Mouse (Mus musculus) embryonic facial prominence, embryonic 12.5 days (tissue): Measurements from ENCODE around the gene Cstf1. TPM values are rescaled to one million over a fixed set of nuclear protein-coding genes. Genes with fewer than 3 reads are reported as not detected.

Experiments used
- ATAC-seq: fragments of 200-750 bp; cut with Nextera tagmentation; 2 replicates; pipeline ENCODE4 v1.8.0; 2017; ENCODE audit not compliant: insufficient number of reproducible peaks, insufficient read depth, low FRiP score, low TSS enrichment
- H3K27ac ChIP-seq: fragments of 300-500 bp; sonication (generic); 2 replicates; pipeline ENCODE4 v1.5.1; 2016; ENCODE audit warnings: mild to moderate bottlenecking
- H3K27me3 ChIP-seq: fragments of 300-500 bp; sonication (generic); 2 replicates; pipeline ENCODE4 v1.6.1; 2016; ENCODE audit warnings: mild to moderate bottlenecking, moderate library complexity
- H3K36me3 ChIP-seq: fragments of 300-500 bp; sonication (generic); 2 replicates; pipeline ENCODE4 v1.6.1; 2016; ENCODE audit warnings: mild to moderate bottlenecking
- H3K4me1 ChIP-seq: fragments of 300-500 bp; sonication (generic); 2 replicates; pipeline ENCODE4 v1.6.1; 2016
- H3K4me2 ChIP-seq: fragments of 300-500 bp; sonication (generic); replicated peaks from 2 replicates; pipeline ENCODE4 v1.6.1; 2016; ENCODE audit warnings: mild to moderate bottlenecking, moderate library complexity
- H3K4me3 ChIP-seq: fragments of 300-500 bp; sonication (generic); 2 replicates; pipeline ENCODE4 v1.5.1; 2016; ENCODE audit warnings: mild to moderate bottlenecking
- H3K9ac ChIP-seq: fragments of 300-500 bp; sonication (generic); 2 replicates; pipeline ENCODE4 v1.6.1; 2016; ENCODE audit warnings: mild to moderate bottlenecking, moderate library complexity
- H3K9me3 ChIP-seq: fragments of 300-500 bp; sonication (generic); 2 replicates; pipeline ENCODE4 v1.6.1; 2016; ENCODE audit warnings: mild to moderate bottlenecking, moderate library complexity
- WGBS: fragments of 180-500 bp; shearing (Covaris S2); methylation state at CpG from one replicate; pipeline ENCODE4 v1.1.7; 2016; 5-methylcytosine and 5-hydroxymethylcytosine counted together
- polyA plus RNA-seq: library from polyadenylated mRNA; unstranded; fragments of >200 nt; fragmentation: Nextera tagmentation; extraction: Ambion mirVana; gene quantifications from 2 replicates; pipeline ENCODE4 v1.2.1, GENCODE M21; 2016

Gene Cstf1
- polyA plus RNA-seq: 44.0 and 44.9 TPM in 2 replicates

GRCm38 (mm10) chr2:172370411-172371223, at the start of gene Cstf1, which contains the start of gene Aurka:
TSS of gene Cstf1 (plus strand) at chr2:172370681.
TSS of gene Aurka (minus strand) at chr2:172370535.
- H3K4me1 ChIP-seq: peaks cover 23% of the 10 kb centered on the region
- WGBS: under 1% methylated on average over 66 of the region's 66 CpGs
- peak; percentile 97 for ATAC-seq
- no peaks in the 10 kb centered on the region for H3K9me3 ChIP-seq
- H3K27ac ChIP-seq: peak within 1 kb of the TSS; percentile 81
- peak within 1 kb of the TSS; percentile 85 for H3K4me2 ChIP-seq
- peaks cover 50% of the 10 kb centered on the region for H3K36me3 ChIP-seq
- H3K4me3 ChIP-seq: peak within 1 kb of the TSS; percentile 92
- H3K27me3 ChIP-seq: no peaks in the 10 kb centered on the region
- peak within 1 kb of the TSS; percentile 94 for H3K9ac ChIP-seq

GRCm38 (mm10) chr2:172320878-172321277, 49.6 kb upstream of the Cstf1 start:
- Histone ChIP-seq H3K27me3 (no peaks in the 10 kb centered on the region; the same call in 1 of the 2 replicates), H3K9me3 (no peaks in the 10 kb centered on the region), H3K4me2 (no peak overlapping the region), H3K36me3 (no peaks in the 10 kb centered on the region), H3K4me1 (no peaks in the 10 kb centered on the region), H3K4me3 (no peak overlapping the region), H3K27ac (no peak overlapping the region), H3K9ac (no peak overlapping the region)
- no peak for ATAC-seq
- WGBS: 13% methylated on average over 9 of the region's 9 CpGs

GRCm38 (mm10) chr2:172328248-172328647, 42.2 kb upstream of the Cstf1 start:
- no peak overlapping the region for H3K27ac ChIP-seq
- H3K4me2 ChIP-seq: no peak overlapping the region
- H3K27me3 ChIP-seq: peaks cover 14% of the 10 kb centered on the region; the same call in 1 of the 2 replicates
- no peaks in the 10 kb centered on the region for H3K4me1 ChIP-seq
- no peak overlapping the region for H3K9ac ChIP-seq
- ATAC-seq: no peak
- H3K4me3 ChIP-seq: no peak overlapping the region
- no peaks in the 10 kb centered on the region for H3K36me3 ChIP-seq
- 53% methylated on average over 8 of the region's 8 CpGs for WGBS
- no peaks in the 10 kb centered on the region for H3K9me3 ChIP-seq

- 0 out of 2 replicates have a peak overlapping the region, but pooled peaks have one; percentile 0 for H3K4me2 ChIP-seq
- no peak overlapping the region for H3K4me3 ChIP-seq
- no peak overlapping the region for H3K27ac ChIP-seq
- H3K27me3 ChIP-seq: peaks cover 16% of the 10 kb centered on the region; the same call in 1 of the 2 replicates
- no peak for ATAC-seq
- no peaks in the 10 kb centered on the region for H3K9me3 ChIP-seq
- no peaks in the 10 kb centered on the region for H3K4me1 ChIP-seq
- H3K36me3 ChIP-seq: no peaks in the 10 kb centered on the region
- H3K9ac ChIP-seq: no peak overlapping the region
- WGBS: 6% methylated on average over 13 of the region's 13 CpGs
Measured at GRCm38 (mm10) chr2:172329179-172329578, 41.3 kb upstream of the Cstf1 start.

- H3K9ac ChIP-seq: no peak overlapping the region
- H3K4me1 ChIP-seq: no peaks in the 10 kb centered on the region
- H3K4me2 ChIP-seq: no peak overlapping the region
- H3K27me3 ChIP-seq: 0 out of 2 replicates have a peak, but pooled peaks cover under 1% of the 10 kb centered on the region
- H3K27ac ChIP-seq: no peak overlapping the region
- 60% methylated on average over 19 of the region's 19 CpGs for WGBS
- no peak for ATAC-seq
- H3K9me3 ChIP-seq: no peaks in the 10 kb centered on the region
- H3K4me3 ChIP-seq: no peak overlapping the region
- no peaks in the 10 kb centered on the region for H3K36me3 ChIP-seq
Measured at GRCm38 (mm10) chr2:172338206-172338942, 32.1 kb upstream of the Cstf1 start.

- H3K4me1 ChIP-seq: 0 out of 2 replicates have a peak, but pooled peaks cover 5% of the 10 kb centered on the region
- 40% methylated on average over 3 of the region's 3 CpGs for WGBS
- H3K9ac ChIP-seq: no peak overlapping the region
- no peaks in the 10 kb centered on the region for H3K9me3 ChIP-seq
- no peak overlapping the region for H3K4me2 ChIP-seq
- no peak overlapping the region for H3K4me3 ChIP-seq
- H3K27me3 ChIP-seq: no peaks in the 10 kb centered on the region
- no peak overlapping the region for H3K27ac ChIP-seq
- H3K36me3 ChIP-seq: no peaks in the 10 kb centered on the region
- no peak for ATAC-seq
Measured at GRCm38 (mm10) chr2:172340936-172341335, 29.5 kb upstream of the Cstf1 start.

GRCm38 (mm10) chr2:172341606-172342005, 28.9 kb upstream of the Cstf1 start:
- Histone ChIP-seq H3K27me3 (no peaks in the 10 kb centered on the region), H3K9me3 (no peaks in the 10 kb centered on the region), H3K36me3 (no peaks in the 10 kb centered on the region), H3K4me2 (no peak overlapping the region), H3K4me1 (peaks cover 8% of the 10 kb centered on the region; the same call in 1 of the 2 replicates), H3K4me3 (no peak overlapping the region), H3K9ac (no peak overlapping the region), H3K27ac (no peak overlapping the region)
- 37% methylated on average over 5 of the region's 5 CpGs for WGBS
- ATAC-seq: no peak

GRCm38 (mm10) chr2:172343751-172344150, 26.7 kb upstream of the Cstf1 start:
- WGBS: 88% methylated on average over 7 of the region's 7 CpGs
- ATAC-seq: no peak

GRCm38 (mm10) chr2:172344669-172345068, 25.8 kb upstream of the Cstf1 start:
- Histone ChIP-seq H3K27me3 (no peaks in the 10 kb centered on the region), H3K4me1 (peaks cover 10% of the 10 kb centered on the region; the same call in 1 of the 2 replicates), H3K9me3 (no peaks in the 10 kb centered on the region), H3K4me3 (peak overlapping the region; percentile 64; the same call in 1 of the 2 replicates), H3K36me3 (no peaks in the 10 kb centered on the region), H3K27ac (peak overlapping the region; percentile 72; the same call in 1 of the 2 replicates), H3K4me2 (peak overlapping the region; percentile 95), H3K9ac (no peak overlapping the region)
- WGBS: 34% methylated on average over 5 of the region's 5 CpGs
- ATAC-seq: no peak

More at GRCm38 (mm10) chr2:172343751-172344150, 26.7 kb upstream of the Cstf1 start:
- H3K27me3 ChIP-seq: no peaks in the 10 kb centered on the region
- no peak overlapping the region for H3K27ac ChIP-seq
- H3K9me3 ChIP-seq: no peaks in the 10 kb centered on the region
- peaks cover 10% of the 10 kb centered on the region; the same call in 1 of the 2 replicates for H3K4me1 ChIP-seq
- no peaks in the 10 kb centered on the region for H3K36me3 ChIP-seq
- no peak overlapping the region for H3K4me3 ChIP-seq
- H3K9ac ChIP-seq: no peak overlapping the region
- H3K4me2 ChIP-seq: no peak overlapping the region

GRCm38 (mm10) chr2:172345258-172345738, 25.2 kb upstream of the Cstf1 start, which contains the start of gene Fam210b:
TSS of gene Fam210b (plus strand) at chr2:172345565.
- Histone ChIP-seq H3K27ac (peak within 1 kb of the TSS; percentile 72; the same call in 1 of the 2 replicates), H3K4me1 (peaks cover 10% of the 10 kb centered on the region; the same call in 1 of the 2 replicates), H3K27me3 (no peaks in the 10 kb centered on the region), H3K9me3 (no peaks in the 10 kb centered on the region), H3K4me3 (peak within 1 kb of the TSS; percentile 64), H3K9ac (peak within 1 kb of the TSS; percentile 64), H3K4me2 (peak within 1 kb of the TSS; percentile 95), H3K36me3 (no peaks in the 10 kb centered on the region)
- WGBS: under 1% methylated on average over 30 of the region's 35 CpGs
- peak; percentile 87 for ATAC-seq
